Mouse (Mus musculus) thymus, adult 2 months (tissue): ENCODE data around the gene Ldhc. TPM values are rescaled to one million over a fixed set of nuclear protein-coding genes. Genes with fewer than 3 reads are reported as not detected.
"Not testable (repeated sequence)": the region's sequence is repeated elsewhere in the genome, so short reads cannot be mapped to it uniquely, and the experiment has no call there.

Experiments
- DNase-seq: peaks from one replicate; pipeline ENCODE4 v3.0.0; 2021
- H3K27ac ChIP-seq: fragments of 200-500 bp; 2 replicates; pipeline ENCODE4 v1.5.1; 2012; ENCODE audit warnings: low read length, control low read depth; ENCODE audit not compliant: control insufficient read depth, insufficient read depth
- H3K27me3 ChIP-seq: fragments of 200-500 bp; 2 replicates; pipeline ENCODE4 v1.6.1; 2012; ENCODE audit warnings: mild to moderate bottlenecking, low read length, moderate library complexity, mixed read lengths; ENCODE audit not compliant: control insufficient read depth, insufficient read depth
- H3K36me3 ChIP-seq: fragments of 200-500 bp; 2 replicates; pipeline ENCODE4 v1.6.1; 2012; ENCODE audit warnings: mild to moderate bottlenecking, low read length, moderate library complexity; ENCODE audit not compliant: control insufficient read depth, insufficient read depth
- H3K4me1 ChIP-seq: fragments of 200-500 bp; replicated peaks from 2 replicates; pipeline ENCODE4 v1.6.1; 2012; ENCODE audit warnings: low read length; ENCODE audit not compliant: control insufficient read depth, insufficient read depth
- H3K4me3 ChIP-seq: fragments of 200-500 bp; 2 replicates; pipeline ENCODE4 v1.5.1; 2012; ENCODE audit warnings: mild to moderate bottlenecking, low read length, control low read depth, moderate library complexity; ENCODE audit not compliant: control insufficient read depth, insufficient read depth
- CTCF ChIP-seq: fragments of 200-500 bp; IDR thresholded peaks from 2 replicates; pipeline ENCODE4 v1.5.1; 2012; ENCODE audit warnings: mild to moderate bottlenecking, control low read depth, low read length, moderate library complexity, borderline replicate concordance; ENCODE audit not compliant: control insufficient read depth, poor library complexity, insufficient read depth; ENCODE audit errors: extremely low read depth
- POLR2A ChIP-seq: fragments of 200-500 bp; IDR thresholded peaks from 2 replicates; pipeline ENCODE4 v1.6.1; 2012; ENCODE audit warnings: mild to moderate bottlenecking, low read length, control low read depth, moderate library complexity; ENCODE audit not compliant: control insufficient read depth, poor library complexity, insufficient read depth; ENCODE audit errors: extremely low read depth
- WGBS: fragments of 180-500 bp; shearing (Covaris S2); methylation state at CpG from one replicate; pipeline ENCODE4 v1.1.7; 2018; 5-methylcytosine and 5-hydroxymethylcytosine counted together
- polyA plus RNA-seq: library from polyadenylated mRNA; depleted of rRNA; stranded (reverse); fragments of >200 nt; gene quantifications from 2 replicates; pipeline ENCODE4 v1.2.3, GENCODE M21; 2012; rRNA removed

Gene Ldhc
- polyA plus RNA-seq = 0.20 TPM in 1 of 2 replicates, not detected in the other

DNA sequence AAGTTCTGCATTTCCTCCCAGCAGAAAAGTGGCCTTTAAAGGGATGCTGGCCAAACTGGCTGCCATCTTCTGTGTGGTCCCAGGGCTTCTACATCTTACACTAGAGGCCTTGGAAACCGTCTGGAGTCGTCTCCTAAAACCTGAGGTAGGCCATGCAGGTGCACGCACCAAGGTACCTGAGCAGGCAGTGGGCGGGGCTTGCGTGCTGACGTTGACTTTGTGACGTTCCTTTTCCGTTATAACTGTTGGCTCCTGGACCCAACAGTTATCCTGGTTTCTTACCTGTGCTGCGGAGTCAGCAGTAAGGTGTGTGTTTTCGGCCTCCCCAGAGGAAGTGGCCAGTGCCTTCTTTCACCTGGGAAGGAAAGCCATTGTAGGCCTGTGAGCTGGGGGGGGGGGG, at the start of gene Ldhc:
TSS of gene Ldhc (plus strand) at position 208 of the 400 bp plus-strand sequence.
- no peaks in the 10 kb centered on the region for H3K27me3 ChIP-seq
- TF ChIP-seq POLR2A (no peak), CTCF (no peak)
- no peaks in the 10 kb centered on the region for H3K4me1 ChIP-seq
- DNase-seq = no peak
- H3K36me3 ChIP-seq = peaks cover 3% of the 10 kb centered on the region; the same call in 1 of the 2 replicates
- no peak within 1 kb of the TSS for H3K4me3 ChIP-seq
- 87% methylated on average over 10 of the region's 10 CpGs for WGBS
- H3K27ac ChIP-seq = no peak within 1 kb of the TSS

DNA sequence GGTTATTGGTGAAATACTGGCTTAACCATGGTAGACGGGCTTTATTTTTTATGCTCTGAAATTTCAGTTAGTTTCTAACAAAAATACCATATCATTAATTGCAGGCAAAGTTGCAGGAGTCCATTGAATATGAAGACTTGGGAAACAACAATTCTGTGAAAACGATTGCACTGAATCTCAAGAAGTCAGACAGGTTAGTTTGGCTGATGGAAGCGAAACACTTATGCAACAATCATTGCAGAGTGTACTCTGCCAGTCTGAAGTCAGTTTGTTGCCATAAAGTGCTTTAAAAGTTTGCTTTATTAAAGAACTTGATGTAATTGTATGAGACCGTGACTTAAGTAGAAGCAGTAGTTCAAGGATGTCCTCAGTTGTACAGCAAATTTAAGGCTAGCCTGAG, 47.0 kb upstream of the Ldhc start:
- H3K36me3 ChIP-seq = peaks cover 75% of the 10 kb centered on the region
- no peak overlapping the region for H3K4me3 ChIP-seq
- no peaks in the 10 kb centered on the region for H3K4me1 ChIP-seq
- no peak for DNase-seq
- H3K27me3 ChIP-seq = no peaks in the 10 kb centered on the region
- WGBS = 97% methylated on average over 4 of the region's 4 CpGs
- H3K27ac ChIP-seq = no peak overlapping the region
- TF ChIP-seq CTCF (no peak), POLR2A (no peak)

DNA sequence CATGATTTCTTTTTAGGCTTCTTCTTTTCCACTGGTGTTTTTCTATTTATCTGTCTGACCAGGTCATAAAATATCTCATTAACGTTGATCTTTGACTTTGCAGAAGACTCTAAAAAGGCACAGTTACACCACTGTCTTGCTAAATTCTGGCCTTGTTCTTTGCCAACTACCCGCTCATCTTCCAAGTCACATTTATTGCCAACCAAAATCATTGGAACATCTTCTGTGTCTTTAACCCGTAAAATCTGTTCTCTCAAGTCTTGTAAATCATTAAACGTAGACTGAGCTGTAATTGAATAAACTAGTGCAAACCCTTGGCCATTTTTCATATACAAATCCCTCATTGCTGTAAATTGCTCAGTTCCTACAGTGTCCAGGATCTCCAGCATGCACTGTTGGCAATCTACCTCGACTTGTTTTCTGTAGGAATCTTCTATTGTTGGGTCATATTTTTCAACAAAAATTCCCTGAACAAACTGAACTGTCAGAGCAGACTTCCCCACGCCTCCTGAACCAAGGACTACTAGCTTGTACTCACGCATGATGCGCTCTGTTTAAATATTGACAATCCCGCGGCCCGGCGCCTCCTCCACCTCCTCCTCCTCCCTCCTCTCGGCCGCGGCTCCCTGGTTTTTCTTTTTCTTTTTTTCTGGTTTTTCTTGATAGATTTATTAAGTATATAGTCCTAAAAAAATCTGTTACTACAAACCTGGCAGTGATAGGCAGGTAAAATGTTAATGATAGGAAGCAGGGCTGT, 39.9 kb upstream of the Ldhc start:
- H3K4me1 ChIP-seq, DNase-seq, H3K27ac ChIP-seq, H3K27me3 ChIP-seq, H3K4me3 ChIP-seq: not testable (repeated sequence)
- WGBS = 97% methylated on average over 15 of the region's 15 CpGs
- H3K36me3 ChIP-seq = peaks cover 71% of the 10 kb centered on the region

DNA sequence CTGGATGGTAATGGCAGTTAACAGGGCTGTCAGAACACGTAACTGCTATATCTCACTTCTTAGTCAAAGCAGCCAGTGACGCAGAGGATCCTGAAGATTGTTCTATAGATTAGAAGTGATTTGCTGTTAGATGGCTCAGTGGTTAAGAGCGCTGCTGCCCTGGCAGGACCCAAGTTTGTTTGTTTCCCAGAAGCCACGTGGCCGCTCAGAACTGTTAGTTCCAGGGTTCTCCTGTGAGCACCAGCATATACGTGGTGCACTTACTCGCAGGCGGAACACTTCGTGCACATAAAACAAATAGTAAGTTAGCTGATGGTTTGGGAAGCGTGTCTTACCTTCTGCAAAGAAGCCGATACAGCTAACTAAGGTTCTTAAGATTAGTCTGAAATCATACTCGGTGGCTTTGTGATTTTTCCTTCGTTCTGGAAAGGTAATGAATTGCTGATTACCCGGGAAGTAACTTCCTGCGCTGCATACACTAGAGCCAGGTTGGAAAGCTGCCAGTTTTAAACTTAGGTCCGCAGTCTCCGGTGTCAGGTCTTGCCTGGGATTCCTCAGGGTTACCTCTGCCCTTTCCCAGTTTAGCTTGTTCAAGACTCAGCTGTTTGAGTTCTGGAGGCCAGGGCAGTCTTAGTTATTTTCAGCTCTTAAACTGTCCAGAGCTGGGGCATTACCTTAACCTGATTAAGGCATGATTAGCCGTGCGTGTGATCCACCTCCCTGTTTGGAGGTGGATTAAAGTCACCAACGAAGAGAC, 33.8 kb upstream of the Ldhc start:
- WGBS = 90% methylated on average over 20 of the region's 20 CpGs
- H3K4me3 ChIP-seq = no peak overlapping the region
- DNase-seq = no peak
- H3K27ac ChIP-seq = no peak overlapping the region
- TF ChIP-seq POLR2A (no peak), CTCF (no peak)
- peaks cover 21% of the 10 kb centered on the region for H3K4me1 ChIP-seq
- H3K36me3 ChIP-seq = peaks cover 17% of the 10 kb centered on the region
- H3K27me3 ChIP-seq = no peaks in the 10 kb centered on the region

DNA sequence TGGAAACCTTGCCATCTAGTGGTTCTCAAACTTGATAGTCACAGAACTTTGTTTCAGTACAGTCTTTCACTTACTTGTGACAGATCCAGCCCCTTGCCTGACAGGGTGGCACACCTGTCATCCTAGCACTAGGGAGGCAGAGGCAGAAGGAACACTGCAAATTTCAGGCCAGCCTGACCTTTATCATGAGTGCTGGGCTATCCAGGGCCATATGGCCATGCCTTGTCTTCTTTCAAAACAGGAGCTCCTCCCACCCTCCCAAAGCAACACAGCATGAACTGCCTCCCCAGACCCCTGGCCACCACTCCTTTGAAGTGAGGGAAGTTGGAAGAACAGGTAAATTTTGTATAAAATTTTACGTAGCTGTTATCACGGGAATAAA, 33.2 kb upstream of the Ldhc start:
- TF ChIP-seq CTCF = no peak
- no peak for TF ChIP-seq POLR2A
- peaks cover 11% of the 10 kb centered on the region for H3K36me3 ChIP-seq
- peaks cover 27% of the 10 kb centered on the region for H3K4me1 ChIP-seq
- no peak overlapping the region for H3K4me3 ChIP-seq
- WGBS = 91% methylated on average over 2 of the region's 2 CpGs
- DNase-seq = no peak
- no peak overlapping the region for H3K27ac ChIP-seq
- no peaks in the 10 kb centered on the region for H3K27me3 ChIP-seq

DNA sequence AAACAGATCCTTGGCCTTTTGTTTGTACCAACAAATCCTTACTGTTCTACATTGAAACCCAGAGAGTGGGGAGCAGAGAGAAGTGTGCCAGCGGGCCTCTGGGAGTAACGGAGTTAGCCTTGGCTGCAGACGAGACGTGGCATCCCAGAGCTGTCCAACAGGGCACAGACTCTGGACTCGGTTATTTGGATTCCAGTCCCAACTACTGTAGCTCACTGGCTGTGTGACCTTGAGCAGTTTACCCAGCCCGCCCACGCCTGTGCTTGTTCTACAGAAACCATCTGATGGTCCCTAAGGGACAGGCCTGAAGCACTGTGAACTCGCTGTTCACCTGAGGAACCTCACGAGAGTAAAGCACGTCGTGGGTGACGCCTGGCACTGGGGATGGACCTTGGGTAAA, 31.1 kb upstream of the Ldhc start:
- Histone ChIP-seq H3K4me3 (no peak overlapping the region), H3K27me3 (no peaks in the 10 kb centered on the region), H3K27ac (no peak overlapping the region), H3K36me3 (no peaks in the 10 kb centered on the region), H3K4me1 (peaks cover 37% of the 10 kb centered on the region)
- 95% methylated on average over 12 of the region's 12 CpGs for WGBS
- DNase-seq = no peak
- TF ChIP-seq POLR2A (no peak), CTCF (no peak)
